Mouse (Mus musculus): Measurements from ENCODE around the gene Hivep2. TPM values are rescaled to one million over a fixed set of nuclear protein-coding genes. Genes with fewer than 3 reads are reported as not detected.

The Hivep2 gene
- total RNA-seq, 2 experiments from 2014 or later: 24.1 to 35.6 TPM

DNA sequence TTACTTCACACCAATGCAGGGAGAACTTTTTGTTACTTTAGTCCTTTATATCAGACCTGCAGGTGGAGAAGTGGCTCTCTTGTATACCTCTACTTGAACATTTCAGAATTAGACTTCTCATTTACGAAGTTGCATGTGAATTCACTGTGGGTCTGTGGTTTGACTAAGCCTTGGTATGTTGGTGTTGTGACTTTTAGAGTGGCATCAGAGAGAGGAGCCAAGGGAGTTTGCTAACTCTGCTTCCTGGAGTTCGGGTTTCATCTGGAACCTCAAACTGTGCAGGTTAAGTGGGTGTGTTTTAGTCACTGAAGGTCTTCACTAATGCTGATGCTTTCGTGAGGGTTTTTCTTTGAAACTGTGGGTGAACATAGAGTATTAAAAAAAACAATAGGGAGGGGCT, 4.4 kb downstream of the Hivep2 start:
- no peak for DNase-seq (ENCODE audit: low spot score in 2 of 2)

DNA sequence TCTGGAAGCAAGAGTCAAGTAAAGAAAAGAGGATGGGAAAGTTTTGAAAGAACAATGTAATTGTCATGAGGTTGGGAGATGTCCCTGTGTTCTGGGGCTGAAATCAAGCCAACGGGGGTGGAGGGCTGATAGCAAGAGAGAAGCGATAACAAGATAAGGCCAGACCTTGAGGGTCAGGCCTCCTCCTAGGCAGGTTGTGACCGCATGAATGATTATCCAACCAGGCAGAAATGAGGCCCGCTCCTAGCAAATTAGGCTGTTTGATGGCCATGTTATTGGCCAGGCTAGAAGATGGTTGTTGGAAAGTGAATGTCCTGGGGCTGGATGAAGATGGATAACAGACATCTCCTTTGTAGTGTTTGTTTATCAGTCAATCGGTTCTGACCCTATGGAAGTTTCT, 5.4 kb downstream of the Hivep2 start:
- no peak for DNase-seq (ENCODE audit: low spot score in 2 of 2)

DNA sequence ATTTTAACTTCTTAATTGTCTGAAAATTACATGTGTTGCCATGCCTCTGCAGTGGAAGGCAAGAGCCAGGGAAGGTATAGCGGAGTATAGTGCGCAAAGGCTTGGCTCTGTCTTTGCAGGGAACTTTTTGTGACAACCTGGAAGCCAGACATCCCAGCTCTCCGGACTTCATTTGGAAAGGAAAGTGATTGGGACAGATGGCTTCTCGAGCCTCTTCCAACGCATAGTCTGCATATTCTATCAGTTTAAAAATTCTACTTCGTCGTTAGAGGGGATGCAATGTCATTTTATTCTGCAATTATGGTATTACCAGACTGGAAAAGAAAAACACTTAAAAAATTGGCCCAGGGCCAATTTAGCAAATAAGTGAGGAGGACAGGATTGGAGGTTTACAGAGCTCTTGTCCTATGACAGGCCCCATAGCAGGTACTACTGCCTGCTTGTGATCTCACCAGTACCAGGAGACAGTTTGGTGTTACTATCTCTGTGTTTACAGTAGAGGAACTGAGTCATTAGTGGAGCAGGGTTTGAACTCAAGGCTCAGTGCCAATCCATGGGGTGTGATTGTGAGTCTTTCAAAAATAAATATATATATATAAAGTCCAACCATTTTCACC, 7.8 kb downstream of the Hivep2 start:
- DNase-seq (ENCODE audit: low spot score in 2 of 2): no peak

DNA sequence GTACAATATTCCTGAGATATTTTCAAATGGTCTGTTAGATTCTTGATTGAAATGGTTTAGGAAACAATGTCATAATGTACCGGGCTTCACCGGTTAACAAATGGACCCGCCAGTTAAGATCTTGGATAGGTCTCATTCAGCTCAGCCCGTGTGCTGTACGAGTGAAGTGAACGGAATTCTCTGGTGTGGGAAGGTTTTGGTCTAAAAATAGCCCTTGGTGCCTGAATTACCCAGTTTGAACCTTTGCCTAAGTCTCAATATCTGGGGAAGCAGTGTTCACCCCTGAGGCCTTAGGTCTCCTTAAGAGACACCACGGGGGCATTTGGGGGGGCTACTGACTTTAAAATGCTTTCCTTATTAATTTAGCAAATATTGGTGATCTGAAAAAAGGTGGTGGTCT, 8.6 kb downstream of the Hivep2 start:
- DNase-seq (ENCODE audit: low spot score in 2 of 2): no peak

DNA sequence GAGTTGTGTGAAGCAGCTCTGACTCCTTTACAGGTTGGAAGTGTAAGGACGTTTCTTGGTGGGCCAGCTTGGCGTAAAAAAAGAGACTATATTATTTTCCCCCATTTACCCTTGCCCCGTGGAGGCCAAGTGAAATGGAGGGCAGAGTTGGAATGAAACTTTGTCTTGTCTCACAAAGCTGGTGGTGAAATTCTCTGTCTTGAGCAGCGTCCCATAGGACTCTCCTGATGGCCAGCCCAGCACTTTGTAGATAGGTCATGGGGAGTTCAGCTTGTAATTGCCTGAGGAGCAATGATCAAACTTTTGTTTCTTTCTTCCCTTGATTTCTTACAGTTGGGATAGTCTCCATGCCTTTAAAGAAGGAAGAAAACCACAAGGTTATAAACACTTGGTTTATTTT, 10.0 kb downstream of the Hivep2 start:
- DNase-seq (ENCODE audit: low spot score in 2 of 2): no peak

DNA sequence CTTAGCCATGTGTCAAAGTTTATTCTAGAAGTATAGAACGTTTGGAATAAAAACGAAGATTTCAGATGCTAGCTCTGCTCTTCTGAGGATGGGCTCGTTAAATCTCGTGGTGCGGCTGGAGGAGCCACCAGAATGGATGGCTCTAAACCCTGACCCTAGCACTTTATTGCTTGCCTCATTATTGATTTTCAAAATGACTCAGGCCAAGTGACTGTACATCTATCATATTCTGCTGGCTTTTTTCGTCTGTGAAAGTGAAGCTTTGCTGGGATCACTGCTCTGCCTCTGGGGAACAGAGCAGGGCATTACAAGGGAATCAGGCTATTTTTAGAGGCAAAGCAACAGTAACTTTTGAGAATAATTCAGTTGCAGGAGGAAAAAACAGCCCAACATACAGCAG, 10.4 kb downstream of the Hivep2 start:
- no peak for DNase-seq (ENCODE audit: low spot score in 2 of 2)

DNA sequence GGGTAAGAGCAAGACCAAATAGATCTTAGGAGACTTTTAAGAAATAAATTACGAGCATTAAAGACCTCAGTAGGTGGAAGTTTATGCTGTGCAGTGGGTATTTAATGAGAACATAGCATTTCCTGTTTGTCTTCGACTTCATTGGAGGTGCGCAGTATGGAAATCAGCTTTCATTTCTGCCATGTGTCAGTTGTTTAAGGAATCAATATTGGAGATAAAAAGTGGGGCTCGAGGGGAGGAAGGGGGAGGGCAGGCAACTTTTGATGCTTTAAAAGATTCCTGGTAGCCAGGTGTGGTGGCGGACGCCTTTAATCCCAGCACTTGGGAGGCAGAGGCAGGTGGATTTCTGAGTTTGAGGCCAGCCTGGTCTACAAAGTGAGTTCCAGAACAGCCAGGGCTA, 16.4 kb downstream of the Hivep2 start:
- DNase-seq (ENCODE audit: low spot score in 2 of 2): no peak

DNA sequence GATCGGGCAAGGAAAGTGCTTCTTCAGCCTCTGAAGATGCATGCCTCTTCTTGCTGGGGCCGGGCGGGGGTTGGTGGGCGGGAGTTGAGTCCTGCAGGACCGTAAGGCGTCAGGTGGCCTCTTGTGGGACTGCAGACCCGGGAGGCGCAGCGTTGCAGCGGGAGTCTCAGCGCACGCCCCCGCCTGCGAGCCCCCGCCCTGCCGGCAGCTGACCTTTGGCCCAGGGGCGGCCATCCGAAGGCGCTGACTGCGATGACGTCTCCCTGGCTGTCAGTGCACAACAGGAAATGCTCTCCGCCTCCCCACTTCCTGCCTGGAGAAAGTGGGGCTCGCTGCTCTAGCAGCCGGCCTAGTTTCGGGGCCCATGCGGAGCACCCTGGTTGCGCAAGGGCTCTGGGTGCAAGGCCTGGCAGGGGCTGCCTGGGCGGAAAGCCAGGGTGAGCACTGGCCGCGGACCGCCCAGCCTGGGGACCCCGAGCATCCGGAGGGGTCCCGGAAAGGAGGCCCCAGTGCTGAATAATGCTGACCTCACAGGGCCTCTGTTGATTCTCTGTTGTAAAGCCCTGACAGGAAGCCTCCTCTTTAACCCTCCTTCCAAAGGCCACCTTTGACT, 17.0 kb downstream of the Hivep2 start:
- DNase-seq (ENCODE audit: low spot score in 2 of 2): peak; percentile 75 to 77

DNA sequence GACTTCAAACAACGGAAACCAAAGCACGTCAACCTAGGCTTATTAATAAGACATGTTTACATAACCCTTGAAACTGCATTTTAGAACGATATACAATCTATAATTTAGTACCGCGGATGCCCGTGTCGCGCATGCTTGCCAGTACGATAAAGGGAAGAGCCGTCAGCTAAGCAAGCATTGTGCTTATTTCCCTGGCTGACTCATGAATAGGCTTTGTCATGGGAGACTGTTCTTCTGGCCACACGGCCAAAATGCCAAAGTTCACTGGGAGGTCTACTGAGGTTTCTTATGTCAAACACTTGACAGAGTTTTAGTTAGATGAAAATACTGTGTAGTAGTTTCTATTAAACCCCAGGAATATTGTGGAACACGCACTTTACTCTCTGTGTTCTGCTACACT, 17.8 kb downstream of the Hivep2 start:
- peak; percentile 39 to 44 for DNase-seq (ENCODE audit: low spot score in 2 of 2)

DNA sequence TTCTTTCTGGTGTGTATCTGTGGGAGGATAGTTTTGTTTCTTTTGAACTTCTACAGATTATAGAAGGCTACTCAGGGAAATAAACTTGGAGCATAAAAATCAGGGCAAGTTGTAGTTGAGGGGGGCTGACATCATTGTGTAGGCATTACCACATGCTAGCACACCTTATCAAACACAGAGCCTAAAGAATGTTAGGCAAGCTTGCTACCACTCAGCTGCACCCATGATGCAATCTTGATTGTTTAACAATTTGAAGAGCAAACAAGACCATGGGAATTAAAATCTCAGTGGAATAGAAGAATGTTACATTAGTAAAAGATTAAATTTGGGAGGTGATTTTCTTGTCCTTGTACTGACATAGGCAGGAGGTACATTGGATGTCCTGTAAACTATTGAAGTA, 18.4 kb downstream of the Hivep2 start:
- DNase-seq (ENCODE audit: low spot score in 2 of 2): no peak

DNA sequence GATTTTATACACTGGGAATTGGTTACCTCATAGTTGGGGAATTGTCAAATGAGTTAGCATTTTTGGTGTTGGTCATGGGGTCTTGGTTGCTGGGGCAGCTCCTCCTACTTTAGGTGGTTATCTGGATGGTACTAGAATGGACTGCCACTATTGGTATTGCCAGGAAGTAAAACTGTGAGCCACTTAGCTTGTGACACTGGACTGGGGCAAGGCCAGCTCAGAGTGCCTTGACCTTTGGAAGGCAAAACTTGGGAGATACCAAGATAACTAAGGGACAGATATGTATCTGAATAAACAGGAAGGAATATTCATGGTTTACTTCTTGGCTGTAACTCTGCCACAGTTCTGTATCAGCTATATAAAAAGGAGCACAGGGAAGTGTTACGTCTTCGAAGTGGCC, 20.7 kb downstream of the Hivep2 start:
- no peak for DNase-seq (ENCODE audit: low spot score in 2 of 2)

DNA sequence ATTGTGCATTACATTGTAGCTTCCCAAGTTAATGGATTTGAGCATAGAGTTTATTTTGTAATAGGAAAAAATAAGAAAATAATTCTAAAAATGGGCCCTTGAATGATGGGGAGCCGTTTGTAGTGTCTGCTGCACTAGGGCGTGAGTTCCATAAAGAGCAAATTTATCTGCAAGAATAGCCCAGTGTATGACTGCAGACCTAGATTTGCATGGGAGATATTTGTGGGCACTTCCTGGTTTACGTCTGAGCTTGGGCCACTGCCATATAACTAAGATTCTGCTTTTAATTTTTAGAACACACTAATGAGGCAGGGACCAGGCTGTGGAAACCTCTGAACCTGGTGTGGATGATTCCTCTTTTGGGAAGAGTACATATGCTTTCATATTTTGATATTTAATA, 21.5 kb downstream of the Hivep2 start:
- DNase-seq (ENCODE audit: low spot score in 2 of 2): no peak

DNA sequence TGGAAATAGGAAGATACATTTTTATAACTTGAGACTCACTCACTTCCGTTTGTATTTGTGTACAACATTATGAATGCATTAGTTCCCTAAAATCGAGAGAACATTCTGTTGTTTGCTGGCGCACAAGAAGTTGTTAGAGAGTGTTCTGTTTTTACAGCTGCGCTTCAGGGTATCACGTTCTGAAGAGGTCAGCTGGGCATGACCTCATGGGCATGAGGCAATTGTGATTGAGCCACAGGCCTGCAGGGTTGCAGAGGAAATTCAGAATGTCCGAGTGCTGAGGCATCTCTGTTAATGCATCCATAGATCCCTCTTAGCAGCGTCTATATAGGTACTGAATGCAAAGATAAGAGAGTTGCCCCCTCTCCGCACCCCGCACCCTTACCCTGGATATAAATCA, 22.4 kb downstream of the Hivep2 start:
- DNase-seq (ENCODE audit: low spot score in 2 of 2): no peak

DNA sequence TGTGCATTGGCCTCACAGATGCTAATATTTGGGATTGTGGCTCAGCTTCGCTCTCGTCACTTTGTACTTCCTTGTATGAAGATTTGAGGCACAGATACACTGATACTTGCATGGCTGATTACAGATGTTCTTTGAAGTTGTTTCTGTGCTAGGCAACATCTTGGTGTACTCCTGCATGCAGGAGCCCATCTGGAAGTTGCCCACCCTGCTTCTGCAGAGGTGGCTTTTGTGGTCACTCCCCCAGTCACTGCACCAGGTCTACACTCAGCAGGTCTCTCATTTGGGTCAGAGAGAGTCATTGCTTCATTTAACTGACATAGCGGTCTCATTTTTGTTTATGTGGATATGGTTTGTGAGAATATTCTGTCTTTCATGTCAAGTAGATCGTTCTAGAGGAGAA, 22.9 kb downstream of the Hivep2 start:
- DNase-seq (ENCODE audit: low spot score in 2 of 2): no peak

DNA sequence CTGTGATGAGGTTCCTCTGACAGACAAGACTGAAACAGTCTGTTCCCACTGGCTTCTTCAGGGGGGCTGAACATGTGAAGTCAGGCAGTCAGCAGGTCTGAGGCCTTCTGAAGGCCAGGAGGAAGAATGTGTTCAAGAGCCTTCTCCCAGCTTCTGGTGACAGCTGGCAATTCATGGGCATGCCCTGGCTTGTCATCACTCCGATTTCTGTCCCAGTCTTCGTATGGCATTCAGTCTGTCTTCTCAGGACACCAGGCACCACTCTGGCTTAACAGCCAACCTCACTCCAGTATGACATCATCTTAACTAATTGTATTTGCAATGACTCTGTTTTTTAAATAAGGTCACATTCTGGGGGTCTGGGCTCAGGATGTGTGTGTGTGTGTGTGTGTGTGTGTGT, 25.0 kb downstream of the Hivep2 start:
- DNase-seq (ENCODE audit: low spot score in 2 of 2): no peak

DNA sequence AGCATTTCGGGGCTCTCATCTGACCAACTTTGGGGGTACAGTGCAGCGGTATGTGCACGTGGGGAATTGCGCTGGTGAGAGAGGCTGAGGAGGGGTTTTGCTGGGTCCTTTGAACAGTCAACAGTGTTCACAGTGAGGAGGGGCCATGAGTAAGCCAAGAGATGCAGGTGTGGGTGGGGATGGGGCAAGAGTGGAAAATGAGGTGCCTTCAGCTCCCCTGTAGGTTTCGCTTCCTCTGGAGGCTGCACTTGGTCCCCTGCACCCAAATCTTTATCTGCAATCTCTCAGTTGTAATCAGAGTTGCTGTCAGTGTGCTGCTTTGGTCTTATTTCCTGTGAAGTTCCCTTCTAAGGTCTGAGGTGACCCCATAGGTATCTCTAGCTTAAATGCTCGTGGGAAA, 27.5 kb downstream of the Hivep2 start:
- DNase-seq (ENCODE audit: low spot score in 2 of 2): no peak

DNA sequence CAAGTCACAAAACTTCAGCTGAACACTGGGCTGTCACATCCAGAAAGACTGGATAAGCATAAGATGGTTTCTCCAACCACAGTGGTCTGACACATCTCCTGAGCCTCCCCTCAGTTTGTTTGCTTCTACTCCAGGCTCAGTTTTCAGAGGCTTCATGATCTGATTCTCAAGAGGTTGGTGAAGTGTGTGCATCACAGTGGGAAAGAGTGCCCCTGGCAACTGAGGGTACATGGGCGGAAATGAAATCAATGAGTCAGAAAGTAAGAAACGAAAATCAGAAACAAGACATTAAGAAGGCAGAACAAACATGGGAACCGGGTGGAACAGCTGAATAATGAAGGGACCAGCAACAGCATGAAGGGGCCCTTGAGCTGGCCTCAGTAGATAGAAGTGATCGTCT, 31.5 kb downstream of the Hivep2 start:
- no peak for DNase-seq (ENCODE audit: low spot score in 2 of 2)

DNA sequence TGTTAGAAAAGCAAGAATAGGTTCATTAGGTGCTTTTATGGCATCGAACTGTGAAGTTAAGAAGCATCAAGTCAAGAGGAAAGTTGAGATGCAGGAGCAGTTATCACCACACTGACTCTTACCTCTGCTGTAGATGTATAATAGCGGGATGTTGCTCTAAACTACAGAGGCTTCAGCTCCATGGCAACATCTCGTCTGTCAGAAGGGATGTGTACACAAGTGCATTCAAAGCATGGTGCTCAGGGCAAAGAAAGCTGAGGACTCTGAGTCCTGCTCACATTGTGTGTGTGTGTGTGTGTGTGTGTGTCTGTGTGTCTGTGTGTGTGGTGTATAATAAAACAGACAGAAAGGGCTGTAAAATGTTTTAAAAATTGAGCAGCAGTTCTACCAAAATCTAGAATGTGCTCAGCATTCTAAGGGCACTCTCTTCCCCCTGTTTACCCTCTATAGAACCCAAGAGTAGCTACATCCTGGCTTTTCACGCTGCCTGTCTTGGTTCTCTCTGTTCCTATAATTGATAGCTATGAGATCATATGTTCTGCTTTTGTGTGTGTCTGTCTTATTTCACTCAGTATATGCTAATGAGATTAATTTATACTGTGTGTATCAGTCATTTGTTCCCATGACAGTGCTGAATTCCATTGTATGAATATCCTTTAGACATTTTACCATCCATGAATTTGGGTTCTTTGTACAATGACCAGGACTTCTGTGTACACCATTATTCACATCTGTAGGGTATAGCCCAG, 39.1 kb downstream of the Hivep2 start:
- no peak for DNase-seq (ENCODE audit: low spot score in 2 of 2)

DNA sequence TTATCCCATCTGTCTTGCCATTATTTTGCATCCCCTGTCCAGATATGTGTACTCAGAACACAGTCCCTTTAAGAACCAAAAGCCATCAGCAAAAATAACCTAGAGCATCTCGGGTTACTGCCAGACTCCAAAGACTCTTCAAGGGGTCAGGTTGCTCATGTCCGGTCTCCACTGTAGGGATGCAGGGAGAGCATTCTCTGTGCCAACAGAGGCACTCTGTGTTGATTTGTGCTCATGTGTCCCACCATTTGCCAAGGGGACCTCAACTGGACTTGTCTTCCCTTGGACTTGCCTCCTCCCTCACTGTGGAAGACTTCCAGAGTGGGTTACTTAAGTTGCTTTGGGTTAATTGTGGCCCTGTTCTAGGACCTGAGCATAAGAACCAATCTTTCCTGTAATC, 43.8 kb downstream of the Hivep2 start:
- no peak for DNase-seq (ENCODE audit: low spot score in 2 of 2)

DNA sequence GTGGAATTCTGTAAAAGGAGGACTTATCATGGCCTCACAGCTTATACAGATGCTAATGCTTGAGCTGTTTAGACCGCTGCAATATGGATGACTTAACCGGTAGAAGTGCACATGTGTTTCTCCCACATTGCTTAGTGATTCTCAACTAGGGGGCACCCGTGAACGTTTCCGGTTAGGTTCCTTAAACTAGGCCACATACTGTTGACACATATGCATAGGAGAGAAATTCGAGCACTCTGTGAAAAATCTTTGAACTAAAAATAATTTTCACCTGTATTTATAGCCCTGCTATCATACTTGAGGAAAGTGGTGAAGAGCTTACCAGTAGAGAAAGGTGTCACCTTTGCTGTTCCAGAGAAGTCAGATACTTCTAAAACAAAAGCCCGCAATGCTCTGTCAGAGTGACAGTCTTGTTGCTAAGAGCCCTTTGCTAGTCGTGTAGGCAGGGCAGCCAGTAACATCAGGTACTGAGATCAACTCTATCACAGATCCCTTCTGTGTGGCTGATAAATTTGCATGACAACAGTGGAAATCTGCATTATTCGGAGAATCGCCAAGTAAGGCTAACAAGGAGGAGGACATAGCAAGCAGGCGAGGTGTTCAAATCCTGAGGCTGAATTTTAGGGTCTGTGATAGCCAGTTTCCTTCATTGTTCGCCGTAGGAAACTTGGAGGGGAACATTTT, 50.6 kb downstream of the Hivep2 start:
- no peak for DNase-seq (ENCODE audit: low spot score in 2 of 2)

DNA sequence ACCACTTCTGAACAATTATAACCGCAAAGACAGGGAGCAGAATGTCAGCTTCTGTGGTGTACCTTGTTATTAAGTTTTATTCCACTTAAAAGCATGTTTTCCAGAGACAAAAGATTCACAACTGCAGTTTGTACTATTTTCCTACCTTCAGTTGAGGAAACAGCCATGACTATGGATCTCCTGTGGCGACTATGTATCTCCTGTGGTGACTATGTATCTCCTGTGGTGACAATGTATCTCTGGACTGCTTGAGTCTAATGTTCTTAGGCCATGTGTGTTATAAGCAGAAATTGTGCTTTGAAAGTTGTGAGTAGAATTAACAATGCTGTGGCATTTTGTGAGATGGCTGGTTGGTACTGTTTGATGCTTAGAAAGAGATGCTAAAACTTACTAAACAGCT, 51.5 kb downstream of the Hivep2 start:
- no peak for DNase-seq (ENCODE audit: low spot score in 2 of 2)

DNA sequence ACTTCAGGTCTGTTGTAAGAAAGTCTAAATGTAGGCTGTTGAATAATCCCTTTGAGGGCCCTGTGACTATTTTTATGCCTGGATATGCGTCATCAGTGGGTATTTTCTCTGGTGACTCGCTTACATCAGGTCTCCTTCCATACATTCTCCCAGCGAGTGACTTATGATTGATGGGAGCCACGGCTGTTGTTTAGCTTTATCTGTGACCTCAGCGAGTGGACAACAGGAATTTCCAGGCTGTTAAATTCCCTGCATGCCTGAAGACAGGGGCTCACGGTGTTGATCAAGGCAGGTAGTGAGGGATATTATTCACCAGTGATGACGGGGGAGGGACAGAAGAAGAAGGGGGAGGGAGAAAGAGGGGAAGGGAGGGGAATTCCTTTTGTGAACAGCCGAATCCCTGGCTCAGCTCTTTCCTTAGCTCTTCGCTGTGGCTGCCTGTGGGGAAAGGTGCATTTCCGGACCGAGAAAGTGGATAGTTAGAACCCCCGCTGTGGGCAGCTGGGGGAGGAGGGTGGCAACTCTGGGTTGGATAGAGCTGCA, 52.0 kb downstream of the Hivep2 start:
- DNase-seq (ENCODE audit: low spot score in 2 of 2): peak; percentile 24 to 29

All from adrenal gland, adult 18-20 months (tissue).